Mouse (Mus musculus) WW6 (cell line): ENCODE results near the gene Sec24a.
"Not testable (repeated sequence)": the region's sequence is repeated elsewhere in the genome, so short reads cannot be mapped to it uniquely, and the experiment has no call there.

Experiments
- DNase-seq: peaks from one replicate; pipeline ENCODE4 v3.0.0-alpha.2; 2013; ENCODE audit warnings: low read depth, low spot score

Sec24a gene

GRCm38 (mm10) chr11:51763213-51763907 is at the start of gene Sec24a, which contains the start of gene Sar1b:
Gene Sec24a, minus strand, starts transcription at chr11:51763634.
Gene Sar1b, plus strand, starts transcription at chr11:51763687.
- peak; percentile 66 for DNase-seq

- no peak for DNase-seq
Measured at GRCm38 (mm10) chr11:51812022-51812546, 48.6 kb upstream of the Sec24a start.

- DNase-seq: no peak
Measured at GRCm38 (mm10) chr11:51811230-51811629, 47.8 kb upstream of the Sec24a start.

- no peak for DNase-seq
Measured at GRCm38 (mm10) chr11:51809632-51810224, 46.3 kb upstream of the Sec24a start.

GRCm38 (mm10) chr11:51807108-51807879 is 43.9 kb upstream of the Sec24a start:
- DNase-seq: no peak

GRCm38 (mm10) chr11:51805221-51805981 is 42.0 kb upstream of the Sec24a start:
- peak; percentile 67 for DNase-seq

- DNase-seq: no peak
Measured at GRCm38 (mm10) chr11:51800634-51801325, 37.3 kb upstream of the Sec24a start.

GRCm38 (mm10) chr11:51796272-51796671 is 32.8 kb upstream of the Sec24a start:
- no peak for DNase-seq

GRCm38 (mm10) chr11:51790662-51791061 is 27.2 kb upstream of the Sec24a start:
- DNase-seq: no peak

- not testable (repeated sequence) for DNase-seq
Measured at GRCm38 (mm10) chr11:51789735-51790134, 26.3 kb upstream of the Sec24a start.

- DNase-seq: peak; percentile 67
Measured at GRCm38 (mm10) chr11:51785926-51786325, 22.5 kb upstream of the Sec24a start.

- DNase-seq: no peak
Measured at GRCm38 (mm10) chr11:51782721-51783120, 19.3 kb upstream of the Sec24a start.

- DNase-seq: no peak
Measured at GRCm38 (mm10) chr11:51780773-51781267, 17.4 kb upstream of the Sec24a start.

- DNase-seq: no peak
Measured at GRCm38 (mm10) chr11:51777478-51777877, 14.0 kb upstream of the Sec24a start.

GRCm38 (mm10) chr11:51775507-51775906 is 12.1 kb upstream of the Sec24a start:
- no peak for DNase-seq

- DNase-seq: no peak
Measured at GRCm38 (mm10) chr11:51768296-51768695, 4.9 kb upstream of the Sec24a start.

GRCm38 (mm10) chr11:51767579-51768220 is 4.3 kb upstream of the Sec24a start:
- no peak for DNase-seq

- DNase-seq: no peak
Measured at GRCm38 (mm10) chr11:51764816-51765215, 1.4 kb upstream of the Sec24a start.

- DNase-seq: no peak
Measured at GRCm38 (mm10) chr11:51763955-51764354, 521 bp upstream of the Sec24a start.

GRCm38 (mm10) chr11:51761241-51761640 is 2.2 kb downstream of the Sec24a start:
- DNase-seq: no peak
